Mouse (Mus musculus): ENCODE data around the gene Snapc5.
A peak's percentile ranks its signal among the peaks of the same experiment; 100 is the strongest.
"Not testable (repeated sequence)": the region's sequence is repeated elsewhere in the genome, so short reads cannot be mapped to it uniquely, and the experiment has no call there.

Gene Snapc5

DNA sequence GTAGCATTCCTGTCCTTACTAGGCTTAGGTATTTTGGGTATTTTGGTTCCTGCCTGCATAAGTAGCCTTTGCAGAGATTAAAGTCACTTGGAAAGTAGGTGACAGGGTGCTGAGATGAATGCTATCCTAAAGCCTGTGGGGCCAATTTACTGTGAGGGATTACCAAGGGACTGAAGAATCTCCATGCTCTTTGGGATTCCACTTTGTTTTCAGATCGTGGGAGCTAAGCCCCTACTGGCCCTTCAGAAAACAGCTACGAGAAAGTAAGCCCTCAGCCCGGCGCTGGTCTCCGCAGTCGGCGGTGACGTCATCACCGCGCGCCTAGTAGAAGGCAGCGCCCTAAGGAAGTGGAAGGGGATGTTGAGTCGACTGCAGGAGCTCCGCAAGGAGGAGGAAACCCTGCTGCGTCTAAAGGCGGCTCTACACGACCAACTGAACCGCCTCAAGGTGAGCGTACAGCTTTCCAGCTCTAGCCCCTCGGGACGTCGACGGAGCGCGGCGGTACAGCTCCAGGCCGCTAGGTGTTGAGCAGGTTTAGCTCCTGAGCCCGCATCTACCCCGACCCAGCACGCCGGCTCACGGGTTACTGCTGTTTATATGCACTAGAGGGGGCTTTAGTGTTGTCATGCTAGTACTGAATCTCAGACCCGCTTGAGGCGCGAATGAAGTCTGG, at the start of gene Snapc5:
TSS of gene Snapc5 (plus strand) at position 301 of the 673 bp plus-strand sequence.
- DNase-seq (ENCODE audit: low read depth, low spot score): peak; percentile 95

DNA sequence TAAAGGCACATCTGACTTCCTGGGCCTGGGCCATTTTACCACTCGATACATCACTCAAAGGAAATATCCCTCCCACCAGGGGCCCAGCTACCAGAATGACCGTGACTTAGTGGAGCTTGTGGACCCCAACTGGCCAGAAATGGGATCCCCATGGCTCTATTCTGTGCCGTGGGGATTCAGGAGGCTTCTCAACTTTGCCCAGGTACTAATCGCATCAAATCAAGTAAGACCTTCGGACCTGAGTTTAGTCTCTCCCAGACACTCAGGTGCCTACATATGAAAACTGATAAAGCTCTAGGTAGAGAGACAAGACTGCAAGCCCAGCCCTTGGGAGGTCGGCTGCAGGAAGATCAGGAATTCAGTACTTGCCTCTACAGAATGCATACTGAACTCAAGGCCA, 47.5 kb upstream of the Snapc5 start:
- DNase-seq (ENCODE audit: low read depth, low spot score): no peak

DNA sequence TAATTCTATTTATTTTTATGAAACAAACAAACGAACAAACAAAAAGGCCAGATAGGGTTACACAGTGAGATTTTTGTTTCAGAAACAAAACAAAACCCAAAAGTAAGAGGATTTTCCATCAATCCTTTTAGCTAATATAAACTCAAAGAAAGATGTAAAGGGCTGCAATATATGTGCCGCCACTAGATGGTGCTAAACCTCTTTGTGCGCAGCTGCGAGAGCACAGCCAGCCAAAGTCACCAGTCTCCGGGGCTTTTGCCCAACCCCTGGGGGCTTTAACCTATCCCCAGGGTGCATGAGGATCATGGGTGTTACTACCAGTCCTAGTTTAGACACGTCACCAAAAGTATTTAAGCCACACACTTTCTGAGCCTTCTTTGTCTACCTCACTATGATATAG, 40.2 kb upstream of the Snapc5 start:
- DNase-seq (ENCODE audit: low read depth, low spot score): not testable (repeated sequence)

DNA sequence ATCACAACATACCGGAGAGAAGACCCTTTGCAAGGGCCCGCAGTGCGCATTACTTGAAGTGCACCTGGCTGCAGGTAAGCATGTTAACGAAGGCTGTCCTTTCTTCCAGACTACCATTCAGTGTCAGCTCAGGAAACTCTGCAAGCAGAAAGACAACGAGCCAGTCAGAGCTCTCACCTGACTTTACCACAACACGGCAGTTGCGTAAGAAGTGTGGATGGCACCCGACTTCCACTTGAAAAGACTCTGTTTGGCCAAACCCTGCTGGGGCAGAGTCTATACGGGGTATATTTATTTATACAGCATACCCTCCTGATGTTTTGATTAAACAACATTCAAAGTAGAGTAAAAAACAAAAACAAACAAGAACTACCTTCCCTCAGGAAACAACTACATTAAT, 39.2 kb upstream of the Snapc5 start:
- DNase-seq (ENCODE audit: low read depth, low spot score): no peak

DNA sequence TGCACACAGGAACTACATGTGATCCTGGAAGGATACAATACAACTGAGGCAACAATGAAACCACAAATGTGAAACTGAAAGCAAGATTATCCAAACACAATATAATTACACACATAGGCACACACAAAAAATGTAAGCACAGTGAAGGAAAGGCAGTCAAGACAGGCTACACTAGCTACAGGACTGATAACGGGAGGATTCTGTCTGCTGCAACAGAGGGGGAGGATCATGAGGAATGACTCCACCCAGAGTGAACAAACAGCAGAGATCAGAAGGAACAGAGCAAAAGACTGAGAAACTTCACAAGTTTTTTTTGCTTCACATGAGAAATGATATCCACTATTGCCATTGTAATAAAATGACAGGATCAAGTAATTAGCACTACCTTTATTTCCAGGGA, 22.4 kb upstream of the Snapc5 start:
- no peak for DNase-seq (ENCODE audit: low read depth, low spot score)

DNA sequence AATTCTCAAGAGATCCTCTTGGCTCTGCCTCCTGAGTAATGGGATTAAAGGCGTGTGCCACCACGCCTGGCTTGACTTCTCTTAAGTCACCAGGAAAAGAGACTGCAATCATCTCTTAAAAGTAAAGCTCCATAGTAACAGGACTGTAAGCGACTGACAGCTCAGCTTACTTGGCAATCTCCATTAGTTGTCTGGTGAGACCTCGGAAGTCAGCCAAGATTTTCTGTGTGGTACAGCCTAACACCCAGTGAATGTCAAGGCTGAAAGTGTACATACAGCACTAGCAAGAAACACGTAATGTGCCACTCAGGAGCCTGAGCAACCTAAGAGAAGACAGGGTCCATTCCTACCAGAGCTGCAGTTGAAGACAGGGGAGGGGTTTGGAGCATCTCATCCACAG, 18.6 kb upstream of the Snapc5 start:
- no peak for DNase-seq (ENCODE audit: low read depth, low spot score)

DNA sequence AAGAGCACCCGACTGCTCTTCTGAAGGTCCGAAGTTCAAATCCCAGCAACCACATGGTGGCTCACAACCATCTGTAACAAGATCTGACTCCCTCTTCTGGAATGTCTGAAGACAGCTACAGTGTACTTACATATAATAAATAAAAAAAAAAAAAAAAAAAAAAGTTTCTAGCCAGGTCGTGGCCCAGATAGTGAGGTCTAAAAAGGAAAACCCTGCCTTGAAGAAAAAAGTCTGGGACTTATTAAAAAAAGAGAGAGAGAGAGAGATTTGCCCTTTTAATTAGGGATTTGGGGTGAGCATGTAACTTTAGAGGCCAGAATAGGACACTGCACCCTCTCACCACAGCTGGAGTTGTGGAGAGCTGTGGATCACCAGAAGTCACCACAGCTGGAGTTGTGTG, 9.1 kb upstream of the Snapc5 start:
- not testable (repeated sequence) for DNase-seq (ENCODE audit: low read depth, low spot score)

DNA sequence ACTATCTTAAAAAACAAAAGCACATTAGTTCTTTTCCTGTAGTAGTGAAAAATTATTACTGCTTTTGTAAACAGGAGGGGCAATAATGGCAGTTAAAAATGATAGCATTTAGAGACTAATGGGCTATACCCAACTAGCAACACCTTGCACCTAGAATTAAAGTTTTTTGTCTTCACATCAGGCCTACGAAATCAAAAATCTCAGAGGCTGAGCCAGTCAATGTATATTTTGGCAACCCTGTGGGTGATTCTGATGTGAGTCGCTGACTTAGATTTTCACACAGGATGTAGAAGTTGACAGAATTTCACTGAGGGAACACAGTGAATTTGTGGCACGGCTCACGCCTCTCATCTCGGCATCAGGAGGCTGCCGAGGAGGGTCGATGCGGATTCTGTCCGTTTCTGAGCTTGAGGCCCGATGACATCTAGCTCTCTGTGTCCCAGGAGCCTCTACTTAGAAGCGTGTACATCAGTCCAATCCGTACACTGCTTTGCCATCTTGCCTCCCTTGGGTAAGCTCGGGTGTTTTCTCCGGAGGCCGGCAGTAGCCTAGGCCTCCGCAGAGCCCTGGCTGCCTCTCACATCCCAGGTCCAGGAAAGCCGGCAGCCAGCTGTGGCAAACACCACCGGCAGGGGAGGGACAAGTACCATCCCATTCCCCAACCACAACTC, 6.8 kb upstream of the Snapc5 start:
- no peak for DNase-seq (ENCODE audit: low read depth, low spot score)

DNA sequence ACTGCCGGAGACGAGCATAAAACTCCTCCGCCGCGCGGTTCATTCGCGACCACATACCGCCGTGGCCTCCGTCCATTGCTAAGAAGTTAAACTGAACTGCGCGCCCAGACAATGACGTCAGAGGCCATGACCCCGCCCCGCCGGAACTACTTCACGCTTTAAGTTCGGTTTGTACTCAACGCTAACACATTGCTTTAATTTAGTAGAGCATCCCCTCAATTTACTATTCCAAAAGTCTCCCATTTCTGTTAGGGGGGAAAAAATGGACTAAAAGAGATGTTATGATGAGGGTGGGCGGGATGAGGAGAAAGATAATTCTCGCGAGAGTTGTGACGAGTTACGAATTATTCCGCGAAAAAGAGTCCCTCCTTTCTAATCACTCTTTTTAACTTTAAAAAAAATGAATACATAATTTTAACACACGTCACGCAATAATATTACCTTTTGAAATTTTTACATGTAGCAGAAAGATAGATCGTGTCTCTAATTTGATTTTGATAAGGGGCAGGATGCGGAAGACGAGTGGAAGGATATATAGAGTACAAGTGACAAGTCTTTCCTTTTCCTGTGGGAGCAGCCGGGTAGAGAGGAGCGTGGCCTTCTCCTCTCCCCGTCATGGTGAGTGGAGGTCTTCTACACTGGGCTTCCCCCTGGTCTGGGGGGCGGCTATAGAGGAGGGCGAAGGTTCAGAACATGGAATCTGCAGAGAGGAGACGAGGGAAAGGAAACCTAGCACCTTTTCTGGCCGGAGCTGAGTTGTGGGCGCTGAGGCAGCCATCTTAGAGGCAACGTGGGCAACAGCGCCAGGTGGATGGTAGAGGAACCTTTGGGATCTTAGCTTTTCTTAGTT, 6.0 kb upstream of the Snapc5 start, which contains the start of the genes Zwilch and Rpl4:
TSS of gene Zwilch (minus strand) at position 289 of the 850 bp plus-strand sequence.
TSS of gene Rpl4 (plus strand) at position 560 of the 850 bp plus-strand sequence.
- peak; percentile 78 for DNase-seq (ENCODE audit: low read depth, low spot score)

DNA sequence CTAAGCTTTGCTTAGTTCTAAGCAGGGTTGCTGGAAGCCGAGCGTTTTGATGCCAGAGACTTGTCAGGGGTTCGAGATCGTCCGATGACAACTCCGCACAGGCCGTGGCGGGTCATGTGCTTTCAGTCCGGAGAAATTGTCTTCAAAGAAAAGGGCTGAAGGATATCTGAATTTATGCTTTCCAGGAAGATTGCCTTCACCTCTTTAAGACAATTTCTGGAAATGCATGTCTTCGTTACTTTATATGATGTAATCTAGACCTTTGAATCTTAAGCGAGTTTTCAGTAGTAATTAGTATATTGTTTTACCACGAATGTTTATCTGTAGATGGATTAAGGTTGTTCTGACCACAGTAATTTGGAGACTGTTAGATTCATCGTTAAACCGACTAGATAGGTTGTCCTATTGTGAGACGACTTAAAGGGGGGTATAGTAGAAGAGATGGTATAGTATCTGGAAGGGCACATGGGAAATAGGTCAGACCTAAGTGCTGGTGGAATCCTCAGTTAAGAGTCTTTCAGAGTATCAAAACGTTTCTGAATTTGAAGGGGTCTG, 5.3 kb upstream of the Snapc5 start:
- DNase-seq (ENCODE audit: low read depth, low spot score): no peak

DNA sequence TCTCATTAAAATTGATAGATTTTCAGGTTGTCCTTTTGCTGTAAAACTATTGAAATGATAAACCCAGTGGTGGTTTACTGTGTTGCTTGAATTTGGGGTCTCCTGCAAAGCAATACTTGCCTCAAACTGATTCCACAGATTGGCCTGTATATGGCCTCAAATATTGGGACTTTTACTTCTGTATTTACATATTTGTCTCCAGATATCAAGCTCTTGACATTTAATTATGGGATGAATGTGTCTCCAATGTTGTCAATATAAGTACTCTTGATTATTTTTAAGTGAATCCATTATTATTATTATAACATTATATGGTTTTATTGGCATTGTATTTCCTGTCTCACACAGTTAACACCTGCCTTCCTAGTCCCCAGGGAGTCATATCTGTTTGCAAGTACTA, 4.7 kb upstream of the Snapc5 start:
- no peak for DNase-seq (ENCODE audit: low read depth, low spot score)

DNA sequence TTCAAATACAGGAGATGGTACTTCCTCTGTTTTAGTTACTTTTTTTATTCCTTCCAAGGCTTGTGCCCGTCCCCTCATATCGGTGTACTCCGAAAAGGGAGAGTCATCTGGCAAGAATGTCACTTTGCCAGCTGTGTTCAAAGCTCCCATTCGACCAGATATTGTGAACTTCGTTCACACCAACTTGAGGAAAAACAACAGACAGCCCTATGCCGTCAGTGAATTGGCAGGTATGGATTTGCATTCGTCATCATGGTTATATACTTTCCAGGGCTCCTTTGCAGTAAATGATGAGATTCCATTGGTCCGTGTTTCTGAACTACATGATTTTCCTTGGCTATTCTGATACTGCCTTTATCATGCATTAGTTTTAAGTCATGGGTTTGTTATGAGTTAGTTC, 4.3 kb upstream of the Snapc5 start:
- DNase-seq (ENCODE audit: low read depth, low spot score): no peak

DNA sequence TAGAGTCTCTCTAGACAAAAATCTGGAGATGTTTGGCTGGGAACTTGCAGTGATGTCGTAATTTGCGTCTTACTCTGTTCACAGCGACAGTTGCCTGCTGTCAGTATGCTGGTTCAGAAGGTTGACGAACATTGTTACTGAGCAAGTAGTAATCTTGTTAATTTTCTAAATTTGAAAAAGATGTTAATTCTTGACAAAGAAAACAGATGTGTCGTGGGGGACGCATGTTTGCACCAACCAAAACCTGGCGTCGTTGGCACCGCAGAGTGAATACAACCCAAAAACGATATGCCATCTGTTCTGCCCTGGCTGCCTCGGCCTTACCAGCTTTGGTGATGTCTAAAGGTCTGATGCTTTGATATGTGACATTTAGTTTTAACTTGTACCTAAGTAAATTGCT, 3.7 kb upstream of the Snapc5 start:
- no peak for DNase-seq (ENCODE audit: low read depth, low spot score)

DNA sequence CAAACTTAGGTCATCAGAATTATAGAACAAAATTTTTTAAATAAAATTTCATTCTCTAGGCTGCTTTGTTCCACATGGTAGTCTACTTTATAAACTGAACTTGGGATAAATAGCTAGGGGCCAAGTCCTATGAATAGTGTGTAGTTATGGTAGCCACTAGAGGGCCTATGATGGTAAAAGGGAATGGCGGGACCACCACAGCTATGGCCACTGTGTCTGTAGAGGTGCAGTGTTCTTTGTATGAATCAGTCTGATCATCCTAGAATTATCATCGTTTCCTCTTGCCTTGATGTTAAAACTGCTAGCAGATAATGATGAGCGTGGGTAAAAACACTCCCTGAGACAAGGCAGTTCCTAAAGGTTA, 482 bp upstream of the Snapc5 start:
- peak; percentile 34 for DNase-seq (ENCODE audit: low read depth, low spot score)

DNA sequence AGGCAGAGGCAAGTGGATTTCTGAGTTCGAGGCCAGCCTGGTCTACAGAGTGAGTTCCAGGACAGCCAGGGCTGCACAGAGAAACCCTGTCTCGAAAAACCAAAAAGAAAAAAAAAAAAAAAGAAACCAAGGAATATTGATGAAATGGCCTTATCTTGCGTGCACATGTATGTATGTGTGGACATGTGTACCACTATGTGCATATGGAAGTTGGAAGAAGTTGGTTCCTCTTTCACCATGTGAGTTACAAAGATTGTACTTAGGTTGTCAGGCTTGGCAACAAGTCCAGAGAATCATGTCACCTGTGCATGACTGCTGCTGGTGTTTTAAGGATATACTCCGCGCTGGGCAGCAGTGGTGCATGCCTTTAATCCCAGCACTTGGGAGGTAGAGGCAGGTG, 4.2 kb downstream of the Snapc5 start:
- not testable (repeated sequence) for DNase-seq (ENCODE audit: low read depth, low spot score)

DNA sequence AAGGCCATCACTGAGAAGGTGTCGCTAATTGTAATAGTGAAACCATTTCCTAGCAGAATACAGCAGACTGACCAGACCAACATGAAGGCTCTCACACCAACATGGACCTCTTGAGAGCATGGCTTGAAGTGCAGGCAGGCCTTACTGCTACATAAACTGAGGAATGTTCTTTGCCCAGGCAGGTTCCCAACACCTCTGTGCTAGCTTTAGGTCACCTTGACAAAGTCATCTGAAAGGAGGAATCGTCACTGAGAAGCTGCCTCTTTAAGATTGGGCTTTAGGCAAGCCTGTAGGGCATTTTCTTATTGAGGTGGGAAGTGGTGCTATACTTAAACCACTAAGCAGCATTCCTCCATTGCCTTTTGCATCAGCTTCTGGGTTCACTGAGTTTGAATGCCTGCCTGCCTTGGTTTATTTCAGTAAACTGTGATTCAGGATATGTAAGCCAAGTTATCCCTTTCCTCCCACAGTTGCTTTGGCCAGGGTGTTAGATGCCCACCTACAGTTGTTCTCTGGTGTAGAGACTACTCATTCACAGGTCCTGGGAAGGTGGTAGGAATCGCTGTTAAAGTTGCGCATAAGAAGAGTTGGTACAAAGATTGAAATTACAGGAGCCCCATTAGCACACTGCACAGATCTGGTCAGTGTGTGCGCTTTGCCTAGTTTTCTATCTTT, 5.2 kb downstream of the Snapc5 start:
- no peak for DNase-seq (ENCODE audit: low read depth, low spot score)

DNA sequence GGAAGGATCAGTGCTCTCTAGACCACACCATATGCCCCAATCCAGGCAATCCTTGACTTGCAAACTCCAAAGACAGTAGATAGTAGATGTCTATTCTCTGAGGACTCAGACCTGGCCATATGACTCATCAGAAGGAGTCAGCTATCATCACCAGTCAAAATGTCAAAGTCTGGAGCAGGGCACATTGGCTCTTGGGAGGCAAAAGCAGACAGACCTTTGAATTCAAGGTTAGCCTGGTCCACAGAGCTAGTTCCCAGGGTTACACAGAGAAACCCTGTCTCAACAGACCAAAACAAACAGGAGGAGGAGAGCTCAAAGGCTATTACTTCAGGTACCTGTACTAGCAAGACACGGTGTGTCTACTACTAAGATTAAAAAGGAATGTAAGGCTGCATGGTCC, 14.8 kb downstream of the Snapc5 start:
- DNase-seq (ENCODE audit: low read depth, low spot score): no peak

DNA sequence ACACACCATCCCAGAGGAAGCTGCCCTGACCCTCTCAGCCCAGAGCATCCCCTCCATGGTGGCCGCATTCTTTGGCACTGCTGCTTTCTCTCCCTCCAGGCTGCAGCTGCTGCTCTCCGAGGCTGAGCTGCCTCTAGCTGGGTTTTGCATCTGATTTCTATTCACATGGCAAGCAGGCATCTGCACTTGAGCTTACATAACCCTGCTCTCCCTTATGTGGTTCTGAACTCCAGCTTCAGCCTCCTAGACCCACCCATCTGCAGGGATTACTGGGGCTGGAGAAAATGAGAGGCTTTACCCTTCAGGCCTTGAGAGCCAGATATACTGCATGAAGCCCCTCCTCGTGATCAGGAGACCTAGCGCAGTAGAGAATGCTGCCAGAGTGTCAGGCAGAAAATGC, 16.5 kb downstream of the Snapc5 start:
- DNase-seq (ENCODE audit: low read depth, low spot score): no peak

DNA sequence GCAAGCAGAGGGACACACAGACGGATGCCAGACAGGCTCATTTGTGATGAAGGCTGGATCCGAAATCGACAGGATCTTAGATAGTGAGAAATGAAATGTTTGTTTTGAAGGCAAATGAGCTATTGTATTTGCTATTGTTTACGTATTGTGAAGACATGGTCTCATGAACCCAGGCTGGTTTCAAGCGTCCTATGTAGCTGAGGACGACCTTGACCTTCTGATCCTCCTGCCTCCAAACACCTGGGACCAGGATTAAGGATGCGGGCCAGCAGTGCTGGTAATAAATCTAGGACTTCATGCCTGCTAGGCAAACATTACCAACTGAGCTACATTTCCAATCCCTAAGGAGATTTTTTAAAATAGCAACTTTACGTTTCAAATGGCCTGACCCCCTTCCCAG, 18.4 kb downstream of the Snapc5 start:
- DNase-seq (ENCODE audit: low read depth, low spot score): no peak

DNA sequence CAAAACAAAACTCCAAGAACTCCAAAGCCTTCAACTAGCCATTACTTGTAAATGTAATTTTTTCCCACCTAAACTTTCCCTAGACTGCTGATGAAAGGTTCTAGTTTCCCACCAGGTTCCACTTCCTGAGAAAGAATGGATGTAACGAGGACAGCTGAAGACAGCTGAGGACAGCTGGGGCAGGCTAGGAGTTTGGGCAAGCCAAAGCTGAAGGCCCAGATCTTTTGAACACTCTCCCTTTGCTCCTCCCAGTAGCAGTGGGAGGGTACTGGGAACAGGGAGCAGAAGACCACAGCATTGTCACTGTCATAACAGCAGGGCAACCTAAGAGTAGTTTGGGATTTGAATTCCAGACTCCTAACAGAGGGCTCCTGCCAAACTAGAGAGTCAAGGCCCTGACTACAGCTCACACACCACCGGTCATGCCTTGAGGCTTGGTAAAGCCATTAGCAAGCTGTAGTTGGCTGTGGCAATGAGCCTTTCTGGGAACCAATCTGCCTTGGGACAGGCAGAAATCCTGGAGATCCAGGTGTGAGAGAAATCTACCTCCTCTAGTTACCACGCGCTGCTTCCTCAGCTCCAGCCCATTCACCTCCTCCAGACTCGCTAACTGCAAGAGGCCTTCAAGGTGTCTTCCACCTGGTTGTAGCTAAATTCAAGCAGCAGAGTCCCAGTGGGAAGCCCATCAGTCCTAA, 19.1 kb downstream of the Snapc5 start:
- DNase-seq (ENCODE audit: low read depth, low spot score): no peak
